Mouse (Mus musculus): ENCODE data around the gene Sppl3.

The Sppl3 gene

GRCm38 (mm10) chr5:115000503-115000902, 10.4 kb upstream of the Sppl3 start:
- no peak for DNase-seq

GRCm38 (mm10) chr5:115001464-115001863, 9.5 kb upstream of the Sppl3 start:
- no peak for DNase-seq

GRCm38 (mm10) chr5:115002781-115003180, 8.2 kb upstream of the Sppl3 start:
- DNase-seq: no peak

GRCm38 (mm10) chr5:115003224-115003873, 7.6 kb upstream of the Sppl3 start:
- no peak for DNase-seq

GRCm38 (mm10) chr5:115007768-115008167, 3.2 kb upstream of the Sppl3 start:
- DNase-seq: no peak

- no peak for DNase-seq
Observed at GRCm38 (mm10) chr5:115008307-115008706, 2.6 kb upstream of the Sppl3 start.

- no peak for DNase-seq
Observed at GRCm38 (mm10) chr5:115009143-115009542, 1.8 kb upstream of the Sppl3 start.

- DNase-seq: no peak
Observed at GRCm38 (mm10) chr5:115009961-115010360, 976 bp upstream of the Sppl3 start.

GRCm38 (mm10) chr5:115011217-115011518, 231 bp downstream of the Sppl3 start:
- DNase-seq: peak; percentile 34

GRCm38 (mm10) chr5:115011519-115012261, 753 bp downstream of the Sppl3 start:
- peak; percentile 51 for DNase-seq

GRCm38 (mm10) chr5:115013436-115013835, 2.5 kb downstream of the Sppl3 start:
- no peak for DNase-seq

GRCm38 (mm10) chr5:115014570-115014969, 3.6 kb downstream of the Sppl3 start:
- DNase-seq: no peak

- no peak for DNase-seq
Observed at GRCm38 (mm10) chr5:115015121-115015520, 4.2 kb downstream of the Sppl3 start.

- DNase-seq: no peak
Observed at GRCm38 (mm10) chr5:115018270-115018669, 7.3 kb downstream of the Sppl3 start.

- DNase-seq: no peak
Observed at GRCm38 (mm10) chr5:115018813-115019212, 7.9 kb downstream of the Sppl3 start.

- no peak for DNase-seq
Observed at GRCm38 (mm10) chr5:115022021-115022420, 11.1 kb downstream of the Sppl3 start.

GRCm38 (mm10) chr5:115026170-115026569, 15.2 kb downstream of the Sppl3 start:
- DNase-seq: no peak

- DNase-seq: no peak
Observed at GRCm38 (mm10) chr5:115027109-115027508, 16.2 kb downstream of the Sppl3 start.

GRCm38 (mm10) chr5:115028920-115029319, 18.0 kb downstream of the Sppl3 start:
- no peak for DNase-seq

GRCm38 (mm10) chr5:115029509-115029908, 18.6 kb downstream of the Sppl3 start:
- no peak for DNase-seq

- DNase-seq: no peak
Observed at GRCm38 (mm10) chr5:115031576-115031975, 20.6 kb downstream of the Sppl3 start.

GRCm38 (mm10) chr5:115032620-115033019, 21.7 kb downstream of the Sppl3 start:
- DNase-seq: no peak

- DNase-seq: no peak
Observed at GRCm38 (mm10) chr5:115035217-115035616, 24.3 kb downstream of the Sppl3 start.

GRCm38 (mm10) chr5:115037099-115037498, 26.2 kb downstream of the Sppl3 start:
- DNase-seq: no peak

GRCm38 (mm10) chr5:115040756-115041155, 29.8 kb downstream of the Sppl3 start:
- peak; percentile 58 for DNase-seq

Measured in cerebellum, adult 11-12 months (tissue).